Mouse (Mus musculus) limb, embryonic 12.5 days (tissue): Measurements from ENCODE around the gene Srms. TPM values are rescaled to one million over a fixed set of nuclear protein-coding genes. Genes with fewer than 3 reads are reported as not detected.

ENCODE experiments used
- ATAC-seq: fragments of 200-750 bp; cut with Nextera tagmentation; 2 replicates; pipeline ENCODE4 v1.8.0; 2017; ENCODE audit warnings: low read depth, moderate TSS enrichment; ENCODE audit not compliant: insufficient number of reproducible peaks, insufficient read depth, low FRiP score, low TSS enrichment
- H3K27ac ChIP-seq: fragments of 300-500 bp; sonication (generic); 2 replicates; pipeline ENCODE4 v1.5.1; 2016; ENCODE audit warnings: mild to moderate bottlenecking, moderate library complexity
- H3K27me3 ChIP-seq: fragments of 300-500 bp; sonication (generic); 2 replicates; pipeline ENCODE4 v1.6.1; 2016; ENCODE audit warnings: mild to moderate bottlenecking, moderate library complexity
- H3K36me3 ChIP-seq: fragments of 300-500 bp; sonication (generic); 2 replicates; pipeline ENCODE4 v1.6.1; 2016; ENCODE audit warnings: mild to moderate bottlenecking, moderate library complexity
- H3K4me1 ChIP-seq: fragments of 300-500 bp; sonication (generic); replicated peaks from 2 replicates; pipeline ENCODE4 v1.6.1; 2016
- H3K4me2 ChIP-seq: fragments of 300-500 bp; sonication (generic); 2 replicates; pipeline ENCODE4 v1.6.1; 2016; ENCODE audit warnings: mild to moderate bottlenecking, moderate library complexity
- H3K4me3 ChIP-seq: fragments of 300-500 bp; sonication (generic); replicated peaks from 2 replicates; pipeline ENCODE4 v1.5.1; 2016; ENCODE audit warnings: mild to moderate bottlenecking
- H3K9ac ChIP-seq: fragments of 300-500 bp; sonication (generic); replicated peaks from 2 replicates; pipeline ENCODE4 v1.6.1; 2016; ENCODE audit warnings: mild to moderate bottlenecking, moderate library complexity
- H3K9me3 ChIP-seq: fragments of 300-500 bp; sonication (generic); 2 replicates; pipeline ENCODE4 v1.6.1; 2016; ENCODE audit warnings: mild to moderate bottlenecking, moderate library complexity
- WGBS: fragments of 180-500 bp; shearing (Covaris S2); methylation state at CpG from one replicate; pipeline ENCODE4 v1.1.7; 2016; 5-methylcytosine and 5-hydroxymethylcytosine counted together
- polyA plus RNA-seq: library from polyadenylated mRNA; unstranded; fragments of >200 nt; fragmentation: Nextera tagmentation; extraction: Ambion mirVana; gene quantifications from 2 replicates; pipeline ENCODE4 v1.2.1, GENCODE M21; 2016

Gene Srms
- polyA plus RNA-seq, 1 experiment from 2014 or later = 0.25 TPM

- Histone ChIP-seq H3K9ac (no peak overlapping the region), H3K27me3 (no peaks in the 10 kb centered on the region), H3K36me3 (0 out of 2 replicates have a peak, but pooled peaks cover 4% of the 10 kb centered on the region), H3K4me2 (no peak overlapping the region), H3K4me3 (no peak overlapping the region), H3K27ac (no peak overlapping the region), H3K4me1 (peaks cover 14% of the 10 kb centered on the region), H3K9me3 (no peaks in the 10 kb centered on the region)
- 83% methylated on average over 10 of the region's 10 CpGs for WGBS
- ATAC-seq = no peak
These were observed 25.2 kb upstream of the Srms start for GRCm38 (mm10) chr2:181238091-181238610.

- Histone ChIP-seq H3K4me2 (no peak overlapping the region), H3K27me3 (no peaks in the 10 kb centered on the region), H3K27ac (no peak overlapping the region), H3K9ac (no peak overlapping the region), H3K36me3 (0 out of 2 replicates have a peak, but pooled peaks cover 7% of the 10 kb centered on the region), H3K4me3 (no peak overlapping the region), H3K9me3 (no peaks in the 10 kb centered on the region), H3K4me1 (peaks cover 13% of the 10 kb centered on the region)
- ATAC-seq = no peak
- WGBS = 88% methylated on average over 17 of the region's 17 CpGs
These were observed 24.4 kb upstream of the Srms start for GRCm38 (mm10) chr2:181237251-181238014.

GRCm38 (mm10) chr2:181235681-181236566, 22.9 kb upstream of the Srms start:
- 80% methylated on average over 23 of the region's 23 CpGs for WGBS
- Histone ChIP-seq H3K27me3 (no peaks in the 10 kb centered on the region), H3K4me3 (no peak overlapping the region), H3K4me1 (no peaks in the 10 kb centered on the region), H3K9ac (no peak overlapping the region), H3K4me2 (no peak overlapping the region), H3K36me3 (0 out of 2 replicates have a peak, but pooled peaks cover 7% of the 10 kb centered on the region), H3K27ac (no peak overlapping the region), H3K9me3 (no peaks in the 10 kb centered on the region)
- no peak for ATAC-seq

- no peak for ATAC-seq
- H3K27me3 ChIP-seq = no peaks in the 10 kb centered on the region
These were observed 21.7 kb upstream of the Srms start for GRCm38 (mm10) chr2:181234680-181235079.

GRCm38 (mm10) chr2:181233443-181233842, 20.5 kb upstream of the Srms start:
- no peak overlapping the region for H3K4me2 ChIP-seq
- no peaks in the 10 kb centered on the region for H3K27me3 ChIP-seq
- no peak overlapping the region for H3K27ac ChIP-seq
- H3K9ac ChIP-seq = no peak overlapping the region
- H3K4me1 ChIP-seq = peaks cover 1% of the 10 kb centered on the region
- ATAC-seq = no peak
- no peak overlapping the region for H3K4me3 ChIP-seq
- WGBS = 90% methylated on average over 15 of the region's 15 CpGs
- H3K9me3 ChIP-seq = no peaks in the 10 kb centered on the region
- 0 out of 2 replicates have a peak, but pooled peaks cover 7% of the 10 kb centered on the region for H3K36me3 ChIP-seq

More at GRCm38 (mm10) chr2:181234680-181235079, 21.7 kb upstream of the Srms start:
- H3K9ac ChIP-seq = no peak overlapping the region
- no peak overlapping the region for H3K4me2 ChIP-seq
- H3K27ac ChIP-seq = no peak overlapping the region
- H3K9me3 ChIP-seq = no peaks in the 10 kb centered on the region
- 0 out of 2 replicates have a peak, but pooled peaks cover 7% of the 10 kb centered on the region for H3K36me3 ChIP-seq
- H3K4me3 ChIP-seq = no peak overlapping the region
- 91% methylated on average over 11 of the region's 11 CpGs for WGBS
- no peaks in the 10 kb centered on the region for H3K4me1 ChIP-seq

- Histone ChIP-seq H3K27me3 (no peaks in the 10 kb centered on the region), H3K4me1 (peaks cover 11% of the 10 kb centered on the region), H3K27ac (no peak overlapping the region), H3K4me2 (peak overlapping the region; percentile 13; the same call in 1 of the 2 replicates), H3K9ac (no peak overlapping the region), H3K9me3 (no peaks in the 10 kb centered on the region), H3K36me3 (0 out of 2 replicates have a peak, but pooled peaks cover 5% of the 10 kb centered on the region), H3K4me3 (no peak overlapping the region)
- no peak for ATAC-seq
- WGBS = 77% methylated on average over 20 of the region's 20 CpGs
These were observed 18.2 kb upstream of the Srms start for GRCm38 (mm10) chr2:181231171-181231570.

- Histone ChIP-seq H3K4me3 (no peak overlapping the region), H3K4me1 (peaks cover 11% of the 10 kb centered on the region), H3K27me3 (no peaks in the 10 kb centered on the region), H3K36me3 (0 out of 2 replicates have a peak, but pooled peaks cover 4% of the 10 kb centered on the region), H3K9me3 (no peaks in the 10 kb centered on the region), H3K27ac (no peak overlapping the region), H3K4me2 (no peak overlapping the region), H3K9ac (no peak overlapping the region)
- no peak for ATAC-seq
- WGBS = 70% methylated on average over 1 of the region's 1 CpGs
These were observed 15.3 kb upstream of the Srms start for GRCm38 (mm10) chr2:181228335-181228734.

GRCm38 (mm10) chr2:181227122-181227521, 14.1 kb upstream of the Srms start:
- Histone ChIP-seq H3K4me2 (no peak overlapping the region), H3K36me3 (no peaks in the 10 kb centered on the region), H3K4me1 (peaks cover 11% of the 10 kb centered on the region), H3K27ac (no peak overlapping the region), H3K4me3 (no peak overlapping the region), H3K9ac (no peak overlapping the region), H3K9me3 (no peaks in the 10 kb centered on the region), H3K27me3 (no peaks in the 10 kb centered on the region)
- 85% methylated on average over 3 of the region's 3 CpGs for WGBS
- no peak for ATAC-seq

GRCm38 (mm10) chr2:181224994-181225393, 12.0 kb upstream of the Srms start:
- Histone ChIP-seq H3K27ac (no peak overlapping the region), H3K4me1 (peaks cover 19% of the 10 kb centered on the region), H3K9ac (no peak overlapping the region), H3K9me3 (no peaks in the 10 kb centered on the region), H3K27me3 (no peaks in the 10 kb centered on the region), H3K36me3 (no peaks in the 10 kb centered on the region), H3K4me2 (no peak overlapping the region), H3K4me3 (no peak overlapping the region)
- 89% methylated on average over 2 of the region's 2 CpGs for WGBS
- ATAC-seq = no peak

GRCm38 (mm10) chr2:181220361-181220760, 7.4 kb upstream of the Srms start:
- peak overlapping the region; percentile 89 for H3K27ac ChIP-seq
- H3K4me1 ChIP-seq = peaks cover 21% of the 10 kb centered on the region
- peak overlapping the region; percentile 62 for H3K4me2 ChIP-seq
- peak overlapping the region; percentile 31; the same call in 1 of the 2 replicates for H3K9ac ChIP-seq
- no peak for ATAC-seq
- H3K36me3 ChIP-seq = no peaks in the 10 kb centered on the region
- H3K9me3 ChIP-seq = no peaks in the 10 kb centered on the region
- H3K27me3 ChIP-seq = no peaks in the 10 kb centered on the region
- WGBS = 40% methylated on average over 2 of the region's 2 CpGs
- H3K4me3 ChIP-seq = peak overlapping the region; percentile 33
